Mouse (Mus musculus) G1E (cell line): ENCODE data around the gene Ext2. TPM values are rescaled to one million over a fixed set of nuclear protein-coding genes. Genes with fewer than 3 reads are reported as not detected.

Experiments
- ATAC-seq: 2 replicates; pipeline ENCODE4 v1.8.0; 2016; ENCODE audit warnings: mild to moderate bottlenecking; ENCODE audit not compliant: insufficient number of reproducible peaks, poor library complexity, low FRiP score, severe bottlenecking; ENCODE audit errors: extremely low read depth
- DNase-seq: peaks from one replicate; pipeline ENCODE4 v3.0.0; 2012; ENCODE audit warnings: low spot score
- H3K27me3 ChIP-seq: 2 replicates; pipeline ENCODE4 v1.6.1; 2012; ENCODE audit warnings: mild to moderate bottlenecking, low read length, inconsistent platforms; ENCODE audit not compliant: insufficient read depth
- H3K36me3 ChIP-seq: replicated peaks from 2 replicates; pipeline ENCODE3; 2012; ENCODE audit warnings: mild to moderate bottlenecking, inconsistent platforms
- H3K4me1 ChIP-seq: 2 replicates; pipeline ENCODE4 v1.6.1; 2012; ENCODE audit warnings: low read depth, low read length, inconsistent platforms, mixed read lengths; ENCODE audit not compliant: insufficient read depth
- H3K4me3 ChIP-seq: 2 replicates; pipeline ENCODE4 v1.5.1; 2012; ENCODE audit warnings: low read depth, mild to moderate bottlenecking, inconsistent platforms, low read length, moderate library complexity, mixed read lengths
- H3K9me3 ChIP-seq: replicated peaks from 2 replicates; pipeline ENCODE4 v1.6.1; 2012; ENCODE audit warnings: inconsistent platforms
- CTCF ChIP-seq: IDR thresholded peaks from 2 replicates; pipeline ENCODE4 v1.5.1; 2012; ENCODE audit warnings: low read depth, low read length, inconsistent platforms, mixed read lengths
- GATA1 ChIP-seq: IDR thresholded peaks from 2 replicates; pipeline ENCODE4 v1.6.1; 2012; ENCODE audit warnings: borderline replicate concordance, low read length, inconsistent platforms, mixed read lengths
- GATA2 ChIP-seq: IDR thresholded peaks from 2 replicates; pipeline ENCODE4 v1.6.1; 2012; ENCODE audit warnings: low read depth, low read length, inconsistent platforms, borderline replicate concordance
- POLR2AphosphoS5 ChIP-seq: IDR thresholded peaks from 2 replicates; pipeline ENCODE4 v1.6.1; 2012; ENCODE audit warnings: low read depth, low read length, inconsistent platforms; ENCODE audit not compliant: insufficient replicate concordance
- TAL1 ChIP-seq: conservative IDR thresholded peaks from 2 replicates; pipeline ENCODE4 v1.6.1; 2012; ENCODE audit warnings: low read depth, low read length, inconsistent platforms, mixed read lengths
- polyA plus RNA-seq: library from polyadenylated mRNA; stranded (reverse); fragments of >175 nt; gene quantifications from 2 replicates; pipeline ENCODE4 v1.2.3, GENCODE M21; 2012
- total RNA-seq, 2 experiments: library from RNA; stranded (forward) in 1 of 2; stranded (reverse) in 1 of 2; fragments of 200-1000 nt in 1 of 2; fragments of >200 nt in 1 of 2; fragmentation: Nextera tagmentation in 1 of 2; gene quantifications; 2 replicates each; pipeline ENCODE4 v1.2.3; 2014 to 2017

Ext2 gene
- total and polyA plus RNA-seq, 3 experiments: 22.9 to 42.6 (median 25.0) TPM

DNA sequence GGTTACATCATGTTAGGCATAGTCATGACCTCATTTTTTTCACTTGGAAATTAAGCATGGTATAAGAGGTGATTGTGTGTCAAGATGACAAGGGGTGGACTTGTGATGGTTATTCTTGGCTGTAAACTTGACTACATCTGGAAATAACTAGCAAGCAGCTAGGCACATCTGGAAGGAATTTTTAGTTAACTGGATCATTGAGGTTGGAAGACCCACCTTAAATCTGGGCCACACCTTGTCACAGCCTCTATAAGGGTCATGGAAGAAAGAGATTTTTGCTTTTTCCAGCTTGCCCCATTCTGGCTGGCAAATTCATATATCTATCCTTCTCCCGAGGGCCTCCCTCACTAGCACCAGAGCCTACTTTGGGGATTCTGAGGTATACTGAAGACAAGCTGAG is 28.9 kb upstream of the Ext2 start:
- H3K36me3 ChIP-seq: peaks cover 4% of the 10 kb centered on the region

DNA sequence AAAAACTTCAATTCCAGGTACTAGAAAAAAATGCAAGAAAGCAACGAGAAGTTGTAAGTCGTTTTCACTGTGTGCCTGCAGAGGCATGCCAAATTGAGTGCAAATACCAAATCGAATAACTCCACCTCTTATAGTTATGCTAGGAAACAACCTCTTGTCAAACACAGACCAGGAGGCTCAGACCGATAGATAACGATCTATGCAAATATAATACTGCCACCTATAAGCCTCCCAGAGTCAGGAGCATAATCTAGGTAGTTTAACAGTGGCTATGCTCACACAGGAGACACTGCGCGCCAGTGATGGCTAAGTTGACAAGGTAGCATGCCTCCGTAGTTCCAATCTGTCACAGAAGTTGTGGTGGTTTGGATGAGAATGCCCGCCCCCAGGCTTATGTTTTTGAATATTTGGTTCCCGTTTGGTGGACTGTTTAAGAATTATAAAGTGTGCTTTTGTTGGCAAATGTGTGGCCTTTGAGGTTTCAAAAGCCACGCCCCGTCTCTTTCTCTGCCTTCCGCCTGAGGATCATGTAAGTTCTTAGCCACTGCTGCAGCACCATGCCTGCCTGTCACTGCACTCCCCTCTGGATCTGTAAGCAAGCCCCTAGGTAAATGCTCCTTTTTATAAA is 28.1 kb upstream of the Ext2 start:
- no peak for ATAC-seq
- Histone ChIP-seq H3K27me3 (peaks cover 12% of the 10 kb centered on the region), H3K36me3 (peaks cover 4% of the 10 kb centered on the region), H3K9me3 (no peaks in the 10 kb centered on the region), H3K4me3 (no peak overlapping the region), H3K4me1 (peaks cover 22% of the 10 kb centered on the region)
- TF ChIP-seq GATA1: no peak
- no peak for TF ChIP-seq CTCF
- no peak for DNase-seq

More for the DNA sequence above, 28.9 kb upstream of the Ext2 start:
- Histone ChIP-seq H3K27me3 (peaks cover 15% of the 10 kb centered on the region), H3K4me3 (no peak overlapping the region), H3K9me3 (no peaks in the 10 kb centered on the region), H3K4me1 (peaks cover 22% of the 10 kb centered on the region)
- ATAC-seq (no peak), DNase-seq (no peak)
- TF ChIP-seq TAL1 (no peak), GATA2 (no peak), POLR2AphosphoS5 (no peak), CTCF (no peak), GATA1 (no peak)

DNA sequence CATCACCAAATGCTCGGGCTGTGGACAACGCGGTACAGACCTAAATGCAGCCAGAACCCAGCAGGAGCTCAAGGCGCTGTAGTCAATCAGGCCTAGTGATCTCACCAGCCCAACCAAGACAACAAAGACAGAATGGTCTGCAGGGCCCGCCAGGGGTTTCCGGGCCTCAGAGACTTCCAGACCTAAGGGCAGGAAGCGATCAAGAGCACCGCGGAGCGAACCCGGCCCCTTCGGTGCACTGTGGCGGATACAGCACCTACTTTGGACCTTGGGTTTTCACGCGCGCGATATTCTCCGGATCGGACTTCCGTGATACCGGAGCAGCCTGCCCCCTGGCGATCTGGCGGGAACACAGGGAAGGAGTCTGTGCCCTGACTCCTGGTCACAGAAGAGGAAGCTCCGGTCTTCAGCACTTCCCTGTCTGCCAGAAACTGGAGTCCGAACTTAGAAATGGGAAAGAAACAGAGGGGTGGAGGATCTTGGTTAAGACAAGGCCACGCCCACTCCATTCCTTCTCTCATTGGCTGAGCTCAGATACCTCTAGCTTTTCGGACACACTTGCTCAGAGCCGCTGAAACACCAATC is 27.2 kb upstream of the Ext2 start, which contains the start of gene Accs:
TSS of gene Accs (minus strand) at position 439 of the 585 bp plus-strand sequence.
- peaks cover 4% of the 10 kb centered on the region for H3K36me3 ChIP-seq
- peak; percentile 62 for DNase-seq
- H3K9me3 ChIP-seq: no peaks in the 10 kb centered on the region
- peak within 1 kb of the TSS; percentile 73 for H3K4me3 ChIP-seq
- peak; percentile 86 for ATAC-seq
- no peak for TF ChIP-seq CTCF
- TF ChIP-seq GATA1: no peak
- no peak for TF ChIP-seq POLR2AphosphoS5
- no peak for TF ChIP-seq GATA2
- TF ChIP-seq TAL1: no peak
- peaks cover 12% of the 10 kb centered on the region for H3K27me3 ChIP-seq
- H3K4me1 ChIP-seq: peaks cover 22% of the 10 kb centered on the region

DNA sequence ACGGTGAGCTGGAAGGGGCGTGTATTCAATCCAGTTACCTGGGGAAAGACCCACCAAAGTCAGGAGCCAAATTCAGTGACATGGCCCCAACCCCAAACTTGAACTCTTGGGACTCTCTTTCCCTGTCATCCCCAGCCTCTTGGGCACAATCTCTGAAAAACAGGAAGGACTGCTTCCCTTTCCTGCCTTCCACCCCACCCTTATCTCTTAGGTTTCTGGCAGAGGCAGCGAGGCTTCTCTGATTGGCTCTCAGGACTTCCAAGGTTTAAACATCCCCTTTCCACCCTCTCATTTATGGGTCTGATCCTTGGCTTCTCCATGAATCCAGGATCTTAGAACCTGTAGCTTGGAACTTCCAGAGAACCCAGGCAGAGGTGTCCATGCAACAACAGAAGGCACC is 19.0 kb upstream of the Ext2 start:
- TF ChIP-seq POLR2AphosphoS5 (no peak), GATA2 (no peak), TAL1 (no peak), GATA1 (no peak)
- H3K27me3 ChIP-seq: peaks cover 14% of the 10 kb centered on the region; the same call in 1 of the 2 replicates
- H3K9me3 ChIP-seq: no peaks in the 10 kb centered on the region
- no peak for ATAC-seq
- H3K4me1 ChIP-seq: no peaks in the 10 kb centered on the region
- H3K4me3 ChIP-seq: no peak overlapping the region
- DNase-seq: no peak
- peaks cover 8% of the 10 kb centered on the region for H3K36me3 ChIP-seq

DNA sequence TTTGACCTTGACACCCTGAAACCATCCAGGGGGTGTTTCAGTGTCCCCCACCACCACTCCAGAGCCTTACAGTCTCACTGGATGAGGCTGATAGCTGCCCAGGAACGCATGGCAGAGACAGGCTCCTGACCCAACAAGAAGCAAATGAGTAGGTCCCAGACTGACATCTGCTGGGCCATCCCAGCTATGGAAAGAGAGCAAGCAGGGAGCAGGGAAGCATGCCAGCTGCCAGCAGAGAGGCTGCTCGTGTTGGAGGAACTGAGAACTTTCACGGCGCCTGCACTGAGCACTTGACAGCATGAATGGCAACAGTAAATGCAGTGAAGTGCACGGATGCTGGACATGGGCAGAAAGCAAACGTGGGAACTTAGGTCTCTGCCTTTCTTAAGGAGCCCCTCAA is 17.7 kb upstream of the Ext2 start:
- H3K4me3 ChIP-seq: no peak overlapping the region
- H3K36me3 ChIP-seq: peaks cover 8% of the 10 kb centered on the region
- DNase-seq (no peak), ATAC-seq (no peak)
- no peaks in the 10 kb centered on the region for H3K9me3 ChIP-seq
- TF ChIP-seq TAL1 (no peak), CTCF (no peak), POLR2AphosphoS5 (no peak), GATA2 (no peak), GATA1 (no peak)
- no peaks in the 10 kb centered on the region for H3K4me1 ChIP-seq
- peaks cover 21% of the 10 kb centered on the region; the same call in 1 of the 2 replicates for H3K27me3 ChIP-seq

DNA sequence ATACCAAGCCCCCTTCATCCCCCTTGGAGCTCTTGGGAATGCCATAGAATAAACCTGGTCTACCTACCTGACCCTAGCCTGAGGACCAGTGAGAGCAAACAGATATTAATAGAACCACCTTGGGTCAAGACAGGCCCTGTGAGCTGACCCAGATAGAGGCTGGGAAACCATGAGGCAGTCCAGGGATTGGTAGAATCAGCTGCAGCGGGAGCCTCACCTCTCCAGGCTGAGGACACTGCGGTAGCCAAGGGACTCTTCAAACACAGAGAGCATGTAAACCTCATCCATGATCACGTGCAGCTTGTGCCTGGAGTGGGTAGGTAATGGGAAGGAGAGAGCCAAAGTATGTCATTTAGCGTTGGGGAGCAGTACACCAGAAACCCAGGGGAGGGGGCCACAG is 16.6 kb upstream of the Ext2 start:
- Histone ChIP-seq H3K9me3 (no peaks in the 10 kb centered on the region), H3K36me3 (peaks cover 2% of the 10 kb centered on the region), H3K4me3 (no peak overlapping the region), H3K4me1 (no peaks in the 10 kb centered on the region), H3K27me3 (peaks cover 21% of the 10 kb centered on the region; the same call in 1 of the 2 replicates)
- DNase-seq: no peak
- ATAC-seq: no peak
- TF ChIP-seq TAL1 (no peak), POLR2AphosphoS5 (no peak), CTCF (no peak), GATA1 (no peak), GATA2 (no peak)
